Mouse (Mus musculus) ZHBTc4 (cell line): ENCODE measurements at regions not wholly inside any gene's neighbourhood (a gene's known extent, or its start where the extent isn't known, plus 50 kb on each side); places are given as distances from the start of the nearest gene placed in this dataset.
"Not testable (repeated sequence)": the region's sequence is repeated elsewhere in the genome, so short reads cannot be mapped to it uniquely, and the experiment has no call there.

Experiments
- DNase-seq: peaks from one replicate; pipeline ENCODE4 v3.0.0-alpha.2; 2011; ENCODE audit warnings: low read depth, low spot score

GRCm38 (mm10) chr3:16130385-16130784 lies 124.1 kb upstream of the Gm5150 start:
- no peak for DNase-seq

GRCm38 (mm10) chr3:16125346-16125915 lies 119.2 kb upstream of the Gm5150 start:
- peak; percentile 69 for DNase-seq

GRCm38 (mm10) chr3:16115944-16116343 lies 109.7 kb upstream of the Gm5150 start:
- DNase-seq: no peak

GRCm38 (mm10) chr3:16107492-16107891 lies 101.3 kb upstream of the Gm5150 start:
- DNase-seq: no peak

- peak; percentile 9 for DNase-seq
These were observed 98.8 kb upstream of the Gm5150 start for GRCm38 (mm10) chr3:16105080-16105479.

GRCm38 (mm10) chr3:16103180-16103579 lies 96.9 kb upstream of the Gm5150 start:
- no peak for DNase-seq

- DNase-seq: peak; percentile 58
These were observed 80.3 kb upstream of the Gm5150 start for GRCm38 (mm10) chr3:16086550-16086949.

- DNase-seq: no peak
These were observed 79.1 kb upstream of the Gm5150 start for GRCm38 (mm10) chr3:16085288-16085687.

GRCm38 (mm10) chr3:16079178-16079577 lies 72.9 kb upstream of the Gm5150 start:
- no peak for DNase-seq

GRCm38 (mm10) chr3:16071906-16072305 lies 65.7 kb upstream of the Gm5150 start:
- DNase-seq: no peak

- DNase-seq: no peak
These were observed 64.7 kb upstream of the Gm5150 start for GRCm38 (mm10) chr3:16070963-16071362.

GRCm38 (mm10) chr3:16057709-16058108 lies 51.5 kb upstream of the Gm5150 start:
- not testable (repeated sequence) for DNase-seq
